Mouse (Mus musculus): ENCODE results near the gene Gm20388. TPM values are rescaled to one million over a fixed set of nuclear protein-coding genes. Genes with fewer than 3 reads are reported as not detected.

Gm20388 gene
- polyA plus RNA-seq, 1 experiment = 10.6 TPM

DNA sequence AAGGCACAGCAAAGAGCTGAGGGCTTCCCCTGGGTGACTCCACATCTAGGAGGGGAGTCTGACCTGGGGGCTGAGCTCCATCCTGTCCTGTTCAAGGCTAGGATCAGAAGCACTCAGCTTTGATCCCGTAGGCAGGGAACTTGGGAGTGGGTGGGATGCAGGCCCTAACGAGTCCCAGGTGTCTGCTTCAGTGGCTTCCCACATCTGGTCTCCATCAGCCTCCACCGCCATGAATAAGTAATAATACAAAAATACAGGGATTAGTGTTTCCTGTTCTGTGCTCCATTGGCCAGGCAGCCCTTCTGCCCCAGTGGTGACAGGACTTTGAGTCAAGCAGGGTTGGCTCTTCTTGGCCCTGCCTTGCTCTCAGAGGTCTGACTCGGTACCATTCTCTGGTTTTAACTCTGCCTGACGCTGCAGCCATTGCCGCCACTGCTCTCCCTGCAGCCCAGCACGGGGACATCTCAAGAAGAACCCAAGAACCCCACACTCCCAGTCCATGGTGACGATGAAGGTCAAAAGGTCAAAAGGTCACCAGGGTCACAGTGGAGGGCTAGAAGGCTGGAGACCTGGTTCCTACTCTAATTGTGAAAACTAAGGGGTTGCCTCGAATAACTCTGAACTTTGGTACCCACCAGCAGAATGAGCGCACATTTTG lies 2747.6 kb downstream of the Gm20388 start:
- 87% methylated on average over 10 of the region's 10 CpGs for WGBS
- Histone ChIP-seq H3K27ac (ENCODE audit: control insufficient read depth, insufficient read depth, low read depth, low read length, poor library complexity) (no peak overlapping the region), H3K4me3 (replicated peaks; ENCODE audit: control insufficient read depth, low read depth, low read length) (no peak overlapping the region), H3K4me1 (ENCODE audit: control insufficient read depth, insufficient read depth, low read length) (peaks cover 1% of the 10 kb centered on the region; the same call in 1 of the 2 replicates)
- TF ChIP-seq CTCF (IDR thresholded peaks at IDR 0.05; ENCODE audit: control insufficient read depth, insufficient read depth, low read length) (no peak), POLR2A (IDR thresholded peaks at IDR 0.05; ENCODE audit: borderline replicate concordance, control insufficient read depth, low read depth, low read length) (no peak)

DNA sequence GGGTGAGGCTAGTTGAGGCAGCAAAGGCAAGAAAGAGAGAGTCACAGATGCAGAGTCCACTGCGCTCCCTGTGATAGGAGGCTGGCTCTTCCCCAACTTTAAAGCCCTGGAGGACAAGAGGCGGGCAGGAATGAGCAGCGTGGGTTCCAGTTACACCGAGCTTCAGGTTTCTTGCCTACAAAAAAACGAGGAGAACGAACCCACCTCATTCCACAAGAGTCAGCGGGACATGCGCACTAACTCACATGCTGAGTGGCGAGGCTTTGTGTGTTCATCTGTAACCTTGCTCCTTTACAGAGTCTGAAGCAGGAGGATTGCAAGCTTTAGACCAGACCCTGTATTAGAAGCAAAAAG lies 2748.1 kb downstream of the Gm20388 start:
- no peak overlapping the region for H3K4me3 ChIP-seq (replicated peaks; ENCODE audit: control insufficient read depth, low read depth, low read length)
- peaks cover 1% of the 10 kb centered on the region; the same call in 1 of the 2 replicates for H3K4me1 ChIP-seq (ENCODE audit: control insufficient read depth, insufficient read depth, low read length)
- WGBS = 87% methylated on average over 9 of the region's 9 CpGs

DNA sequence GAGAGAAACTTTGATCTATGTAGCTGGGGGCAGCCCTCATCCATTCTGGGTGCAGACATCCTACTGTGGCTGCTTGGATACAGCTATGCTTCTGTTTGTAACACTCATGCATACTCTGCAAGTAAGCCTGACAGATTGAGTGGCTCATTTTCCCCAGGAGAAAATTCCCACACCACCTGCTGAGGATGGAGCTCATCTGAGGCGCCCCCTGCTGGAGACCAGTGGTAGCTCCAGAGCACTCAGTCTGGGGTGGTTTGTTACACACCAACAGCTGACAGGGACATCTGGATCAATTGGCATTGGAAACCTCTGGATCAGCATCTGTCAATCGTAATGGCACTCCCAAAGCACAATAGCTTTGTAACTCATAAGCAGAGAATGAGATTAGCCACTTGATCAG lies 2749.4 kb downstream of the Gm20388 start:
- Histone ChIP-seq H3K4me1 (ENCODE audit: control insufficient read depth, insufficient read depth, low read length) (peaks cover 4% of the 10 kb centered on the region; the same call in 1 of the 2 replicates), H3K4me3 (replicated peaks; ENCODE audit: control insufficient read depth, low read depth, low read length) (no peak overlapping the region), H3K27ac (ENCODE audit: control insufficient read depth, insufficient read depth, low read depth, low read length, poor library complexity) (no peak overlapping the region)
- TF ChIP-seq POLR2A (IDR thresholded peaks at IDR 0.05; ENCODE audit: borderline replicate concordance, control insufficient read depth, low read depth, low read length) = no peak
- TF ChIP-seq CTCF (IDR thresholded peaks at IDR 0.05; ENCODE audit: control insufficient read depth, insufficient read depth, low read length) = peak; percentile 74
- WGBS = 61% methylated on average over 2 of the region's 2 CpGs

More for the DNA sequence above, 2748.1 kb downstream of the Gm20388 start:
- H3K27ac ChIP-seq (ENCODE audit: control insufficient read depth, insufficient read depth, low read depth, low read length, poor library complexity) = no peak overlapping the region
- TF ChIP-seq CTCF (IDR thresholded peaks at IDR 0.05; ENCODE audit: control insufficient read depth, insufficient read depth, low read length) = no peak
- no peak for TF ChIP-seq POLR2A (IDR thresholded peaks at IDR 0.05; ENCODE audit: borderline replicate concordance, control insufficient read depth, low read depth, low read length)

DNA sequence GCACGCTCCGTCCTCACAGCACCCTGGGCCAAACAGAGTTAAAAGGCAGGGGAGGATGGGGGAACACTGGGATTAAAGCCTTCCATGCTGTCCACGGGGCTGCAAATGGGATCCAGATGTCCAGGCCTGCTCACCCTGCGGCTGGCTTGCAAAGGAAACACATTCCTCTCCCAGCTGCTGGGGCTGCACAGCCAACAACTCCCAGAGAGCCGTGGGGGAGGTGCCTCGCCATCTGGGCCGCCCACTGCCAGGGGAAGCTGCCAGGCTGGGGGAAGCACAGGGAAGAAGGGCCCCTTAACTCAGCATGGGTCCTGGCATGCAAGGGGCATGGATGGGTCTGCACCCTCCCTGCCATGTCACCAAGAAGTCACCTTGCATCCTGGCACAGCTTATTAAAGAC lies 2750.5 kb downstream of the Gm20388 start:
- WGBS = 55% methylated on average over 7 of the region's 7 CpGs
- no peak overlapping the region for H3K27ac ChIP-seq (ENCODE audit: control insufficient read depth, insufficient read depth, low read depth, low read length, poor library complexity)
- TF ChIP-seq CTCF (IDR thresholded peaks at IDR 0.05; ENCODE audit: control insufficient read depth, insufficient read depth, low read length) = no peak
- TF ChIP-seq POLR2A (IDR thresholded peaks at IDR 0.05; ENCODE audit: borderline replicate concordance, control insufficient read depth, low read depth, low read length) = no peak
- no peak overlapping the region for H3K4me3 ChIP-seq (replicated peaks; ENCODE audit: control insufficient read depth, low read depth, low read length)
- peaks cover 5% of the 10 kb centered on the region; the same call in 1 of the 2 replicates for H3K4me1 ChIP-seq (ENCODE audit: control insufficient read depth, insufficient read depth, low read length)

DNA sequence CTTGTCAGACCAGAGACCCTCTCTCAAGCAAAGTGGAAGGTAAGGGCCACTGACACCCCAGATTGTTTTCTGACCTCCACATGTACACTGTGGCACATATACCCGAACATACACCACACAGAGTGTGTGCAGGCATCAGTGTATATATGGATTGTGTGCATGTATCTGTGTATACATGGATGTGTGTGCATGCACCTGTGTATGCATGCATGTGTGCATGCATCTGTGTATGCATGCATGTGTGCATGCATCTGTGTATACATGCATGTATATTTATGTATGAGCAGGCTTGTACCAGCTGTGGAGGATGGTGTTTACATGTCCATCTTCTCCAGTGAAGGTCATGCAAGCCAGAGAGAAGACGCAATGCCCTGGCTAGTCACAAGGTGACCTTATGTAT lies 2751.3 kb downstream of the Gm20388 start:
- no peak overlapping the region for H3K27ac ChIP-seq (ENCODE audit: control insufficient read depth, insufficient read depth, low read depth, low read length, poor library complexity)
- H3K4me3 ChIP-seq (replicated peaks; ENCODE audit: control insufficient read depth, low read depth, low read length) = no peak overlapping the region
- peaks cover 11% of the 10 kb centered on the region for H3K4me1 ChIP-seq (ENCODE audit: control insufficient read depth, insufficient read depth, low read length)
- TF ChIP-seq POLR2A (IDR thresholded peaks at IDR 0.05; ENCODE audit: borderline replicate concordance, control insufficient read depth, low read depth, low read length) = no peak
- TF ChIP-seq CTCF (IDR thresholded peaks at IDR 0.05; ENCODE audit: control insufficient read depth, insufficient read depth, low read length) = no peak
- whole genome bisulfite sequencing = 82% methylated on average over 2 of the region's 2 CpGs

DNA sequence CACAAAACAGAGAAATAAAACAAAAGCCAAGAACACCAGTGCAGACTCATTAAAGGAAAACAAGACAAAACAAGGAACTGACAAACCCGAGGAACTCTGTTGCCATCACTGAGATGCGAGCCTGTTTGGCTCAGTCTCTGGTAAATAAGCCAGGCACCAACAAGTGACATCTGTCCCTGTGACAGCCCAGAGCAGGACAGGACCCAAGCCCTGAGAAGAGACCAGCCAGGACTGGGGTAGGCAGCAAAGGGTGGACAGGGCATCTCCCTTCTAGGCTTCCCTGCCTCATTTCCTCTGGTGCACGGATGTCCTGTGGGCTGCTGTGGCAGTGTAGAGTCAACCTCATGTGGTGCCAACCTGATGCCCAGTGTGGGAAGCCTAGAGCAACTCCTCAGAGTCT lies 2752.5 kb downstream of the Gm20388 start:
- Histone ChIP-seq H3K27ac (ENCODE audit: control insufficient read depth, insufficient read depth, low read depth, low read length, poor library complexity) (no peak overlapping the region), H3K4me3 (replicated peaks; ENCODE audit: control insufficient read depth, low read depth, low read length) (no peak overlapping the region), H3K4me1 (ENCODE audit: control insufficient read depth, insufficient read depth, low read length) (peaks cover 17% of the 10 kb centered on the region)
- no peak for TF ChIP-seq POLR2A (IDR thresholded peaks at IDR 0.05; ENCODE audit: borderline replicate concordance, control insufficient read depth, low read depth, low read length)
- no peak for TF ChIP-seq CTCF (IDR thresholded peaks at IDR 0.05; ENCODE audit: control insufficient read depth, insufficient read depth, low read length)
- WGBS = 29% methylated on average over 3 of the region's 3 CpGs

DNA sequence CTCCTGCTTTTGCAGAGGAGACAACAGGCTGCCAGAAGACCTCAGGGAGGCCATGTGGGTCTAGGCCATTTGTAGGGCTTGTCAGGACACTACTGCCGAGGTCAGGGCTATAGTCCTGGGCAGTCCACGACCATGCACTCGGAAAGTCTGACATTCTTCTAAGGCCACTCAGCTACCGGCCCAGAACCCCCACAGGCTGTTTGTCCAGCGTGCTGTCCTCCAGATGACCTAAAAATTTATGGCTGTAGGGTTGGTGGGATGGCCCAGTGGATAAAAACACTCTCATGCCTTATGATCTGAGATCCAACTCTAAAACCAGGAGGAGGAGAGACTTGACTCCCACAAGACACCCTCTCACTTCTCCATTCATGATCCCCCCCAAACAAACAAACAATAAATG lies 2753.0 kb downstream of the Gm20388 start:
- WGBS = 83% methylated on average over 5 of the region's 5 CpGs
- TF ChIP-seq CTCF (IDR thresholded peaks at IDR 0.05; ENCODE audit: control insufficient read depth, insufficient read depth, low read length) (no peak), POLR2A (IDR thresholded peaks at IDR 0.05; ENCODE audit: borderline replicate concordance, control insufficient read depth, low read depth, low read length) (no peak)
- Histone ChIP-seq H3K27ac (ENCODE audit: control insufficient read depth, insufficient read depth, low read depth, low read length, poor library complexity) (no peak overlapping the region), H3K4me3 (replicated peaks; ENCODE audit: control insufficient read depth, low read depth, low read length) (no peak overlapping the region), H3K4me1 (ENCODE audit: control insufficient read depth, insufficient read depth, low read length) (peaks cover 17% of the 10 kb centered on the region)

DNA sequence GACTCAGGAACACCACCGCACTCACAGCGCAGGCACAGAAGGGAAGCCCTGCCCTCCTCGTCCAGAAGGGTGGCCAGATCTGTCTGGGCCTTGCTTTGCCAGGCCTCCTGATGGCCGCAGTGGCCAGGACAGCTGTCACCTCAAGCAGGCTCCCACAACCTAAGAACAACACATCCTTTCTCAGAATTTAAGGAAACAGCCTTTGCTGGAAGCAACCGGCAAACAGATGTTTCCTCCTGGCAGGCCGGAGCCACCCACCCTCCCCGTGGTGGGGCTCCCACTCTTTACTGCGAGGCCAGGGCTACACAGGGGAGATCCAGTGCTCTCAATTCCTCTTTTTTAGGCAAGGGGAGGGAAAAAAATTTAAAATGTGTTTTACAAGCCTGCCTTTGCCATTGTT lies 2754.6 kb downstream of the Gm20388 start:
- TF ChIP-seq POLR2A (IDR thresholded peaks at IDR 0.05; ENCODE audit: borderline replicate concordance, control insufficient read depth, low read depth, low read length) = no peak
- TF ChIP-seq CTCF (IDR thresholded peaks at IDR 0.05; ENCODE audit: control insufficient read depth, insufficient read depth, low read length) = no peak
- H3K4me3 ChIP-seq (replicated peaks; ENCODE audit: control insufficient read depth, low read depth, low read length) = no peak overlapping the region
- 21% methylated on average over 8 of the region's 8 CpGs for WGBS
- H3K27ac ChIP-seq (ENCODE audit: control insufficient read depth, insufficient read depth, low read depth, low read length, poor library complexity) = peak overlapping the region; percentile 1; the same call in 1 of the 2 replicates
- peaks cover 17% of the 10 kb centered on the region for H3K4me1 ChIP-seq (ENCODE audit: control insufficient read depth, insufficient read depth, low read length)

Measured in bone marrow, adult 2 months (tissue).